Mouse (Mus musculus) embryonic facial prominence, embryonic 11.5 days (tissue): Measurements from ENCODE around the gene Papolb. TPM values are rescaled to one million over a fixed set of nuclear protein-coding genes. Genes with fewer than 3 reads are reported as not detected.

Source experiments
- ATAC-seq: fragments of 200-750 bp; cut with Nextera tagmentation; replicated peaks from 2 replicates; pipeline ENCODE4 v1.8.0; 2017; ENCODE audit warnings: low read depth; ENCODE audit not compliant: insufficient number of reproducible peaks, low FRiP score, low TSS enrichment
- DNase-seq: peaks from one replicate; pipeline ENCODE4 v3.0.0-alpha.2; 2015; ENCODE audit warnings: low spot score
- H3K27ac ChIP-seq: fragments of 300-500 bp; sonication (generic); replicated peaks from 2 replicates; pipeline ENCODE4 v1.5.1; 2014; ENCODE audit warnings: mild to moderate bottlenecking, low read depth, low read length, control low read depth
- H3K27me3 ChIP-seq: fragments of 300-500 bp; sonication (generic); 2 replicates; pipeline ENCODE4 v1.6.1; 2014; ENCODE audit warnings: mild to moderate bottlenecking, low read length, moderate library complexity, mixed read lengths; ENCODE audit not compliant: control insufficient read depth, insufficient read depth
- H3K36me3 ChIP-seq: fragments of 300-500 bp; sonication (generic); replicated peaks from 2 replicates; pipeline ENCODE4 v1.6.1; 2014; ENCODE audit warnings: low read depth, mild to moderate bottlenecking, low read length, moderate library complexity, mixed read lengths; ENCODE audit not compliant: control insufficient read depth, insufficient read depth
- H3K4me1 ChIP-seq: fragments of 300-500 bp; sonication (generic); 2 replicates; pipeline ENCODE4 v1.6.1; 2014; ENCODE audit warnings: low read length, mixed read lengths; ENCODE audit not compliant: control insufficient read depth, insufficient read depth
- H3K4me2 ChIP-seq: fragments of 300-500 bp; sonication (generic); 2 replicates; pipeline ENCODE4 v1.6.1; 2014; ENCODE audit warnings: low read depth, mild to moderate bottlenecking, control low read depth, low read length, moderate library complexity
- H3K4me3 ChIP-seq: fragments of 300-500 bp; sonication (generic); 2 replicates; pipeline ENCODE4 v1.5.1; 2014; ENCODE audit warnings: low read depth, low read length, control low read depth
- H3K9ac ChIP-seq: fragments of 300-500 bp; sonication (generic); replicated peaks from 2 replicates; pipeline ENCODE4 v1.6.1; 2014; ENCODE audit warnings: mild to moderate bottlenecking, control low read depth, low read length
- H3K9me3 ChIP-seq: fragments of 300-500 bp; sonication (generic); replicated peaks from 2 replicates; pipeline ENCODE4 v1.6.1; 2016; ENCODE audit warnings: mild to moderate bottlenecking, low read length, inconsistent platforms, mixed read lengths; ENCODE audit not compliant: control insufficient read depth
- WGBS: fragments of 180-500 bp; shearing (Covaris S2); extraction: QIAGEN DNeasy Blood & Tissue Kit; methylation state at CpG from one replicate; pipeline ENCODE4 v1.1.7; 2014; 5-methylcytosine and 5-hydroxymethylcytosine counted together
- polyA plus RNA-seq: library from polyadenylated mRNA; unstranded; fragments of >200 nt; fragmentation: Nextera tagmentation; extraction: Ambion mirVana; gene quantifications from 2 replicates; pipeline ENCODE4 v1.2.1, GENCODE M21; 2014

Papolb gene
- polyA plus RNA-seq: 0.21 and 0.26 TPM in 2 replicates

DNA sequence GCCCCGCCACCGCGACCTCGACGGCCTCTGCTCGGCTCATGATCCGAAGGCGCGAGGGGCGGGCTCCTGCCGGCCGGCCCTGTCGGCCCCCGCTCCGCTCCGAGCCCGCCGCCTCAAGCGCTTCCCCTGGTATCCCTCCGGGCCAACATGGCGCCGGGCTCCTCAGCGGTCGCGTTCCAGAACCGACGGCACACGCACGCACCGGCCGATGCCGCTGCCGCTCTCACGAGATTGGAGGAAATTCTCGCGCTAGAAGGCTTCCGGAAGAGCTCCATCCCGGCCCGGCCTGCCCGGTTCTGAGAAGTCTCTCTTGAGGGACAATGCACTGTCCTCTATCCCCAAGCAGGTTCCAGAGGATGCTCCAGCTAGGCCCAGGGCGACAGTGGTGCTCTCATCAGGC is at the start of gene Papolb:
Papolb (minus strand) TSS at position 162 of the 400 bp plus-strand sequence.
- Histone ChIP-seq H3K9ac (peak within 1 kb of the TSS; percentile 29), H3K27ac (no peak within 1 kb of the TSS), H3K4me1 (no peaks in the 10 kb centered on the region), H3K36me3 (no peaks in the 10 kb centered on the region), H3K27me3 (peaks cover 3% of the 10 kb centered on the region; the same call in 1 of the 2 replicates), H3K9me3 (no peaks in the 10 kb centered on the region), H3K4me2 (peak within 1 kb of the TSS; percentile 22; the same call in 1 of the 2 replicates), H3K4me3 (peak within 1 kb of the TSS; percentile 20; the same call in 1 of the 2 replicates)
- DNase-seq (no peak), ATAC-seq (no peak)
- WGBS: 31% methylated on average over 40 of the region's 41 CpGs

GRCm38 (mm10) chr5:142578192-142578591 is 48.3 kb upstream of the Papolb start:
- no peaks in the 10 kb centered on the region for H3K9me3 ChIP-seq
- H3K4me1 ChIP-seq: no peaks in the 10 kb centered on the region
- no peak overlapping the region for H3K9ac ChIP-seq
- ATAC-seq (no peak), DNase-seq (no peak)
- no peaks in the 10 kb centered on the region for H3K36me3 ChIP-seq
- WGBS: 86% methylated on average over 10 of the region's 10 CpGs
- H3K4me3 ChIP-seq: no peak overlapping the region
- H3K4me2 ChIP-seq: no peak overlapping the region
- no peak overlapping the region for H3K27ac ChIP-seq
- H3K27me3 ChIP-seq: no peaks in the 10 kb centered on the region

DNA sequence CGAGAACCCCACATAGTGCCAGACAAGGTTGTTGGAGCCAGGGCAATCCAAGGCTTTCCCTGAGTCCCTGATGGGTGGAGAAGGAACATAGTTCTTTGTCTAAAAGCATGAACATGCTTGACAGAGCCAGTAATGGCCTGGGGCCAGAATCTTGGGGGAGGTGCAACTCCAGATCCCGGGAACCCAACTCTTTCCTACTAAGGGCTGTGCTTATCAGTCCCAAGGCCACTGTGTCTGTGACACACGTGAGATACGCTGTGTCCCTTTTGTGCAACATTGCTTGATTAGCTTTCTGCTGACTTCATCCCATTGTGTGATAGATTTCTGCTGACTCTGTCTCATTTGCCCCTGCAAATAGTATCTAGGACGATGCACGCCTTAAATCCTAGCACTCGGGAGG is 47.0 kb upstream of the Papolb start:
- DNase-seq (no peak), ATAC-seq (no peak)
- 82% methylated on average over 7 of the region's 7 CpGs for WGBS
- no peak overlapping the region for H3K4me2 ChIP-seq
- H3K27me3 ChIP-seq: no peaks in the 10 kb centered on the region
- no peak overlapping the region for H3K9ac ChIP-seq
- H3K9me3 ChIP-seq: no peaks in the 10 kb centered on the region
- H3K27ac ChIP-seq: no peak overlapping the region
- no peaks in the 10 kb centered on the region for H3K36me3 ChIP-seq
- no peaks in the 10 kb centered on the region for H3K4me1 ChIP-seq
- H3K4me3 ChIP-seq: no peak overlapping the region

GRCm38 (mm10) chr5:142574323-142575057 is 44.6 kb upstream of the Papolb start:
- Histone ChIP-seq H3K27ac (no peak overlapping the region), H3K9me3 (no peaks in the 10 kb centered on the region), H3K4me3 (no peak overlapping the region), H3K4me1 (no peaks in the 10 kb centered on the region), H3K9ac (no peak overlapping the region), H3K27me3 (no peaks in the 10 kb centered on the region), H3K4me2 (no peak overlapping the region), H3K36me3 (no peaks in the 10 kb centered on the region)
- WGBS: 84% methylated on average over 8 of the region's 8 CpGs
- ATAC-seq: no peak
- DNase-seq: no peak

DNA sequence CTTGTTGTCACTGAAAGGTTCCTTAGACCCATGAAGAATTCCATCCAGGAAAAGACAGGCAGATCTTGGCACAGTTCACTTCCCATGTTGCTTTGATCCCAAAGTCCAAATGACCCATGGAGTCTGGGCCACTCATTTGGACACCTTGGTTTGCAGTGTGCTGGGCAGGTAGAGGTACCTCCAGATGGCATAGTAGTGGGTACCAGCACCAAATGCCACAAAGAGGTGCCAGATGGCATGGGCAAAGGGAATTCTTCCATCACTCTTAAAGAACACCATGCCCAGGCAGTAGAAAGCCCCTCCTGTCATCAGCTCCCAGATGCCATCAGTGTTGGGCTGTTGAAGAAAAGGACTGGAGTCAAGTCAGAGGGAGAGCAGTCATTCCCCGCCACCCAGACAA is 34.7 kb upstream of the Papolb start:
- Histone ChIP-seq H3K9me3 (no peaks in the 10 kb centered on the region), H3K4me3 (no peak overlapping the region), H3K27ac (no peak overlapping the region), H3K9ac (no peak overlapping the region), H3K27me3 (no peaks in the 10 kb centered on the region), H3K4me2 (no peak overlapping the region), H3K36me3 (no peaks in the 10 kb centered on the region), H3K4me1 (no peaks in the 10 kb centered on the region)
- DNase-seq (no peak), ATAC-seq (no peak)
- WGBS: 85% methylated on average over 1 of the region's 1 CpGs

GRCm38 (mm10) chr5:142560261-142560660 is 30.4 kb upstream of the Papolb start:
- ATAC-seq (no peak), DNase-seq (no peak)
- no peak overlapping the region for H3K4me2 ChIP-seq
- H3K4me3 ChIP-seq: no peak overlapping the region
- H3K36me3 ChIP-seq: no peaks in the 10 kb centered on the region
- no peaks in the 10 kb centered on the region for H3K9me3 ChIP-seq
- no peak overlapping the region for H3K9ac ChIP-seq
- H3K27ac ChIP-seq: no peak overlapping the region
- no peaks in the 10 kb centered on the region for H3K4me1 ChIP-seq
- no peaks in the 10 kb centered on the region for H3K27me3 ChIP-seq
- 61% methylated on average over 7 of the region's 7 CpGs for WGBS

DNA sequence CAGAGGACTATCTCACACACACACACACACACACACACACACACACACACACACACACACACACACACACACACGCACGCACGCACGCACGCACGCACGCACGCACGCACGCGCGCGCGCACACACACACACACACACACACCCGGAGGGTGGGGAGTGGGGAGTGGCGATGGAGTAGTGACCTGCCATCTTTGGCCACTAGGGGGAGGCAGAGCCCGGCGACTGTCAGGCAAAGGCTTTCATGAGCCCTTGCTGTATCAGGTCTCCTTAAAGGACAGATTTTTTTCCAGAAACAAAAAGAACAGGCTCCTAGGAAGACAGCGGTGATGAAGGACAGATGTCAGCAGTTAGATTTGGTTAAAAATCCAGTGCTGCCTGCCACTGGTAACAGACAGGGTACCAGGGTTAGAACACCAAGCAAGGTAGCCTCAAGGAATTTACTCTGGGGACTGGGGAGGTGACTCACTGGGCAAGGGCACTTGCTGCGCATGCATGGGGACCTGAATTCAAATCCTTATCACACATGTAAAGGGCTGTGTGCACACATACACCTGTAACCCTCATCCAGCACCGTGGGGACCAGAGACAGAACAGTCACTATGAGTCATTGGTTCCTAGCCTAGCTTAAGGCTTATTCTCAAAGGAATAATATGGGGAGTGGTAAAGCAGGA is 27.7 kb upstream of the Papolb start:
- Histone ChIP-seq H3K4me3 (no peak overlapping the region), H3K9me3 (no peaks in the 10 kb centered on the region), H3K4me1 (no peaks in the 10 kb centered on the region), H3K27me3 (no peaks in the 10 kb centered on the region), H3K9ac (no peak overlapping the region), H3K36me3 (no peaks in the 10 kb centered on the region), H3K27ac (no peak overlapping the region), H3K4me2 (no peak overlapping the region)
- ATAC-seq (peak; percentile 70; the same call in 1 of the 2 replicates), DNase-seq (peak; percentile 82)
- WGBS: 39% methylated on average over 12 of the region's 21 CpGs

- Histone ChIP-seq H3K9ac (no peak overlapping the region), H3K27ac (no peak overlapping the region), H3K36me3 (no peaks in the 10 kb centered on the region), H3K9me3 (no peaks in the 10 kb centered on the region), H3K4me3 (no peak overlapping the region), H3K27me3 (no peaks in the 10 kb centered on the region), H3K4me1 (no peaks in the 10 kb centered on the region), H3K4me2 (no peak overlapping the region)
- 93% methylated on average over 4 of the region's 4 CpGs for whole genome bisulfite sequencing
- no peak for ATAC-seq
- DNase-seq: no peak
Measured at GRCm38 (mm10) chr5:142556721-142557120, 26.8 kb upstream of the Papolb start.
